Mouse (Mus musculus) Patski (cell line): ENCODE measurements around the gene Scube3. TPM values are rescaled to one million over a fixed set of nuclear protein-coding genes. Genes with fewer than 3 reads are reported as not detected.

Experiments
- ATAC-seq: fragments of 100-300 bp; one replicate; pipeline ENCODE4 v1.8.0; 2021
- CTCF ChIA-PET: fragments of 350-600 bp; sonication (Branson Sonifier 250); formaldehyde crosslinking; loops from one replicate; lab custom pipeline; 2022; ENCODE audit warnings: inconsistent platforms; lab: Charles Lee
- POLR2A ChIA-PET: fragments of 350-600 bp; sonication (Branson Sonifier 250); formaldehyde crosslinking; loops from one replicate; lab custom pipeline; 2022; ENCODE audit warnings: antibody characterized with exemption, inconsistent platforms; lab: Charles Lee
- DNase-seq: peaks from one replicate; pipeline ENCODE4 v3.0.0-alpha.2; 2011; ENCODE audit warnings: low read depth, low spot score
- H3K27me3 ChIP-seq: fragments of 371-371 bp; one replicate; pipeline ENCODE4 v1.5.1; 2021
- CTCF ChIP-seq: fragments of 100-300 bp; IDR thresholded peaks from one replicate; pipeline ENCODE4 v1.5.1; 2021
- in situ Hi-C: fragments of 300-500 bp; cut with MboI; formaldehyde crosslinking; loops from 3 replicates; pipeline ENCODE4 v1.11.1; 2018; ENCODE audit warnings: low pct_unique_long_range_greater_than_20kb, mixed read lengths
- polyA plus RNA-seq: library from polyadenylated mRNA; unstranded; gene quantifications from one replicate; pipeline ENCODE4 v1.2.3, GENCODE M21; 2021

Scube3 gene
- polyA plus RNA-seq, 1 experiment from 2014 or later, result 17.9 TPM

GRCm38 (mm10) chr17:28106352-28106751 is 35.6 kb upstream of the Scube3 start:
- ChIA-PET POLR2A (no interaction called here), CTCF (no interaction called here)
- DNase-seq (no peak), ATAC-seq (no peak)
- in situ Hi-C loops, result no loop called here
- no peaks in the 10 kb centered on the region for H3K27me3 ChIP-seq
- TF ChIP-seq CTCF, result no peak

- ATAC-seq, result no peak
- in situ Hi-C loops, result no loop called here
- H3K27me3 ChIP-seq, result no peaks in the 10 kb centered on the region
- CTCF ChIA-PET, result no interaction called here
- no peak for DNase-seq
- POLR2A ChIA-PET, result interaction anchor here (0.7 kb wide), 1 partner anchor 12 kb away, joined by 3 read pairs; no protein-coding TSS in a partner anchor
- TF ChIP-seq CTCF, result no peak
Measured at GRCm38 (mm10) chr17:28107275-28107674, 34.7 kb upstream of the Scube3 start.

GRCm38 (mm10) chr17:28112266-28112665 is 29.7 kb upstream of the Scube3 start:
- ChIA-PET POLR2A (interaction anchor here (1.2 kb wide), 1 partner anchor 17 kb away, joined by 5 read pairs; no protein-coding TSS in a partner anchor), CTCF (interaction anchor here (1.1 to 1.7 kb wide), 3 partner anchors 22 to 51 kb away, joined by 3 to 4 read pairs (median 4); no protein-coding TSS in a partner anchor)
- no peaks in the 10 kb centered on the region for H3K27me3 ChIP-seq
- no peak for TF ChIP-seq CTCF
- ATAC-seq (no peak), DNase-seq (no peak)
- in situ Hi-C loops, result no loop called here

GRCm38 (mm10) chr17:28116335-28116734 is 25.6 kb upstream of the Scube3 start:
- no peak for DNase-seq
- ChIA-PET CTCF (no interaction called here), POLR2A (no interaction called here)
- no peak for TF ChIP-seq CTCF
- in situ Hi-C loops, result no loop called here
- H3K27me3 ChIP-seq, result no peaks in the 10 kb centered on the region
- no peak for ATAC-seq

GRCm38 (mm10) chr17:28117451-28118209 is 24.3 kb upstream of the Scube3 start:
- TF ChIP-seq CTCF, result no peak
- CTCF ChIA-PET, result interaction anchor here (1.1 kb wide), 1 partner anchor 36 kb away, joined by 3 read pairs; no protein-coding TSS in a partner anchor
- in situ Hi-C loops, result no loop called here
- POLR2A ChIA-PET, result no interaction called here
- no peaks in the 10 kb centered on the region for H3K27me3 ChIP-seq
- no peak for ATAC-seq
- no peak for DNase-seq

GRCm38 (mm10) chr17:28120460-28120859 is 21.5 kb upstream of the Scube3 start:
- in situ Hi-C loops, result no loop called here
- no peaks in the 10 kb centered on the region for H3K27me3 ChIP-seq
- ChIA-PET POLR2A (no interaction called here), CTCF (no interaction called here)
- TF ChIP-seq CTCF, result no peak
- no peak for ATAC-seq
- DNase-seq, result no peak

- TF ChIP-seq CTCF, result no peak
- ChIA-PET POLR2A (no interaction called here), CTCF (interaction anchor here (1.5 kb wide), 1 partner anchor 26 kb away, joined by 3 read pairs; no protein-coding TSS in a partner anchor)
- no peaks in the 10 kb centered on the region for H3K27me3 ChIP-seq
- ATAC-seq (no peak), DNase-seq (no peak)
- in situ Hi-C loops, result no loop called here
Measured at GRCm38 (mm10) chr17:28122949-28123348, 19.0 kb upstream of the Scube3 start.

GRCm38 (mm10) chr17:28123627-28124026 is 18.3 kb upstream of the Scube3 start:
- CTCF ChIA-PET, result no interaction called here
- in situ Hi-C loops, result no loop called here
- H3K27me3 ChIP-seq, result no peaks in the 10 kb centered on the region
- no peak for DNase-seq
- no peak for ATAC-seq
- POLR2A ChIA-PET, result no interaction called here
- TF ChIP-seq CTCF, result no peak

- ChIA-PET CTCF (no interaction called here), POLR2A (no interaction called here)
- in situ Hi-C loops, result no loop called here
- ATAC-seq, result peak; percentile 89
- peak; percentile 70 for DNase-seq
- TF ChIP-seq CTCF, result no peak
- H3K27me3 ChIP-seq, result no peaks in the 10 kb centered on the region
Measured at GRCm38 (mm10) chr17:28124368-28124767, 17.6 kb upstream of the Scube3 start.

- ATAC-seq (no peak), DNase-seq (no peak)
- POLR2A ChIA-PET, result interaction anchor here (0.6 kb wide), 1 partner anchor 1245 kb away, joined by 3 read pairs; no protein-coding TSS in a partner anchor
- no peak for TF ChIP-seq CTCF
- CTCF ChIA-PET, result interaction anchor here (2.0 kb wide), 1 partner anchor 15 kb away, joined by 6 read pairs; no protein-coding TSS in a partner anchor
- in situ Hi-C loops, result no loop called here
- H3K27me3 ChIP-seq, result no peaks in the 10 kb centered on the region
Measured at GRCm38 (mm10) chr17:28129796-28130195, 12.1 kb upstream of the Scube3 start.

- TF ChIP-seq CTCF, result no peak
- ChIA-PET CTCF (interaction anchor here (1.3 to 2.0 kb wide), 2 partner anchors 14 to 45 kb away, joined by 4 to 6 read pairs; no protein-coding TSS in a partner anchor), POLR2A (no interaction called here)
- H3K27me3 ChIP-seq, result no peaks in the 10 kb centered on the region
- DNase-seq, result no peak
- in situ Hi-C loops, result no loop called here
- no peak for ATAC-seq
Measured at GRCm38 (mm10) chr17:28130391-28131125, 11.4 kb upstream of the Scube3 start.
